Mouse (Mus musculus) midbrain, embryonic 13.5 days (tissue): Measurements from ENCODE around the gene Cacna2d2. TPM values are rescaled to one million over a fixed set of nuclear protein-coding genes. Genes with fewer than 3 reads are reported as not detected.
"Not testable (repeated sequence)": the region's sequence is repeated elsewhere in the genome, so short reads cannot be mapped to it uniquely, and the experiment has no call there.

Source experiments
- ATAC-seq: fragments of 200-750 bp; cut with Nextera tagmentation; 2 replicates; pipeline ENCODE4 v1.8.0; 2017; ENCODE audit warnings: mild to moderate bottlenecking, moderate TSS enrichment, moderate library complexity
- H3K27ac ChIP-seq: fragments of 300-500 bp; sonication (generic); 2 replicates; pipeline ENCODE4 v1.5.1; 2015; ENCODE audit warnings: inconsistent platforms, mild to moderate bottlenecking, moderate library complexity
- H3K27me3 ChIP-seq: fragments of 300-500 bp; sonication (generic); 2 replicates; pipeline ENCODE4 v1.6.1; 2015; ENCODE audit warnings: mild to moderate bottlenecking, inconsistent platforms
- H3K36me3 ChIP-seq: fragments of 300-500 bp; sonication (generic); 2 replicates; pipeline ENCODE4 v1.6.1; 2015; ENCODE audit warnings: mild to moderate bottlenecking, inconsistent platforms
- H3K4me1 ChIP-seq: fragments of 300-500 bp; sonication (generic); replicated peaks from 2 replicates; pipeline ENCODE4 v1.6.1; 2015; ENCODE audit warnings: inconsistent platforms
- H3K4me2 ChIP-seq: fragments of 300-500 bp; sonication (generic); replicated peaks from 2 replicates; pipeline ENCODE4 v1.6.1; 2015; ENCODE audit warnings: moderate library complexity, mild to moderate bottlenecking, inconsistent platforms
- H3K4me3 ChIP-seq: fragments of 300-500 bp; sonication (generic); replicated peaks from 2 replicates; pipeline ENCODE4 v1.5.1; 2015; ENCODE audit warnings: mild to moderate bottlenecking, inconsistent platforms
- H3K9ac ChIP-seq: fragments of 300-500 bp; sonication (generic); replicated peaks from 2 replicates; pipeline ENCODE4 v1.6.1; 2015; ENCODE audit warnings: mild to moderate bottlenecking, inconsistent platforms
- H3K9me3 ChIP-seq: fragments of 300-500 bp; sonication (generic); 2 replicates; pipeline ENCODE4 v1.6.1; 2016; ENCODE audit warnings: mild to moderate bottlenecking, inconsistent platforms
- WGBS: fragments of 180-500 bp; shearing (Covaris S2); methylation state at CpG from one replicate; pipeline ENCODE4 v1.1.7; 2015; 5-methylcytosine and 5-hydroxymethylcytosine counted together
- polyA plus RNA-seq: library from polyadenylated mRNA; unstranded; fragments of >200 nt; fragmentation: Nextera tagmentation; extraction: Ambion mirVana; gene quantifications from 2 replicates; pipeline ENCODE4 v1.2.1, GENCODE M21; 2015

Cacna2d2 gene
- polyA plus RNA-seq, 1 experiment from 2014 or later, result 7.1 TPM

GRCm38 (mm10) chr9:107551890-107552355 is 152.5 kb downstream of the Cacna2d2 start:
- Histone ChIP-seq H3K36me3 (peaks cover 5% of the 10 kb centered on the region; the same call in 1 of the 2 replicates), H3K4me1 (peaks cover 57% of the 10 kb centered on the region), H3K9ac (peak overlapping the region; percentile 54), H3K27ac (no peak overlapping the region), H3K9me3 (no peaks in the 10 kb centered on the region), H3K4me3 (peak overlapping the region; percentile 30), H3K4me2 (peak overlapping the region; percentile 53), H3K27me3 (peaks cover 61% of the 10 kb centered on the region)
- WGBS, result 7% methylated on average over 8 of the region's 8 CpGs
- ATAC-seq, result no peak

GRCm38 (mm10) chr9:107552690-107553393 is 153.4 kb downstream of the Cacna2d2 start:
- peak overlapping the region; percentile 95; the same call in 1 of the 2 replicates for H3K4me2 ChIP-seq
- no peak overlapping the region for H3K27ac ChIP-seq
- ATAC-seq, result no peak
- H3K27me3 ChIP-seq, result peaks cover 57% of the 10 kb centered on the region
- H3K4me1 ChIP-seq, result peaks cover 51% of the 10 kb centered on the region
- peak overlapping the region; percentile 60; the same call in 1 of the 2 replicates for H3K4me3 ChIP-seq
- H3K9ac ChIP-seq, result no peak overlapping the region
- 79% methylated on average over 5 of the region's 5 CpGs for WGBS
- H3K9me3 ChIP-seq, result no peaks in the 10 kb centered on the region
- peaks cover 14% of the 10 kb centered on the region for H3K36me3 ChIP-seq

- 7% methylated on average over 37 of the region's 37 CpGs for WGBS
- Histone ChIP-seq H3K4me3 (peak overlapping the region; percentile 60), H3K27me3 (peaks cover 48% of the 10 kb centered on the region), H3K4me1 (peaks cover 51% of the 10 kb centered on the region), H3K36me3 (peaks cover 23% of the 10 kb centered on the region), H3K9me3 (no peaks in the 10 kb centered on the region), H3K9ac (peak overlapping the region; percentile 74), H3K27ac (peak overlapping the region; percentile 82), H3K4me2 (peak overlapping the region; percentile 95)
- peak; percentile 26 for ATAC-seq
Measured at GRCm38 (mm10) chr9:107553541-107554318, 154.3 kb downstream of the Cacna2d2 start.

- Histone ChIP-seq H3K4me1 (peaks cover 51% of the 10 kb centered on the region), H3K4me3 (peak overlapping the region; percentile 60), H3K9me3 (no peaks in the 10 kb centered on the region), H3K9ac (peak overlapping the region; percentile 81), H3K27me3 (peaks cover 41% of the 10 kb centered on the region), H3K36me3 (peaks cover 30% of the 10 kb centered on the region), H3K27ac (peak overlapping the region; percentile 84), H3K4me2 (peak overlapping the region; percentile 95)
- ATAC-seq, result peak; percentile 95
- WGBS, result under 1% methylated on average over 53 of the region's 53 CpGs
Measured at GRCm38 (mm10) chr9:107554319-107554825, 155.0 kb downstream of the Cacna2d2 start.

- ATAC-seq, result peak; percentile 55
Measured at GRCm38 (mm10) chr9:107555031-107555457, 155.6 kb downstream of the Cacna2d2 start.

GRCm38 (mm10) chr9:107555701-107556100 is 156.3 kb downstream of the Cacna2d2 start:
- Histone ChIP-seq H3K36me3 (peaks cover 43% of the 10 kb centered on the region), H3K4me2 (peak overlapping the region; percentile 95), H3K27ac (no peak overlapping the region), H3K4me3 (peak overlapping the region; percentile 60), H3K9me3 (no peaks in the 10 kb centered on the region), H3K4me1 (peaks cover 49% of the 10 kb centered on the region), H3K9ac (peak overlapping the region; percentile 81), H3K27me3 (peaks cover 28% of the 10 kb centered on the region)
- WGBS, result 49% methylated on average over 2 of the region's 2 CpGs
- ATAC-seq, result no peak

More at GRCm38 (mm10) chr9:107555031-107555457, 155.6 kb downstream of the Cacna2d2 start:
- Histone ChIP-seq H3K4me3 (peak overlapping the region; percentile 60), H3K4me1 (peaks cover 51% of the 10 kb centered on the region), H3K9me3 (no peaks in the 10 kb centered on the region), H3K27me3 (peaks cover 35% of the 10 kb centered on the region), H3K27ac (peak overlapping the region; percentile 84), H3K4me2 (peak overlapping the region; percentile 95), H3K36me3 (peaks cover 36% of the 10 kb centered on the region), H3K9ac (peak overlapping the region; percentile 81)
- WGBS, result under 1% methylated on average over 23 of the region's 23 CpGs

GRCm38 (mm10) chr9:107556346-107556745 is 156.9 kb downstream of the Cacna2d2 start:
- WGBS, result 84% methylated on average over 3 of the region's 3 CpGs

GRCm38 (mm10) chr9:107563029-107563581 is 163.7 kb downstream of the Cacna2d2 start, which contains the start of gene Tusc2:
Gene Tusc2 (plus strand): TSS chr9:107563255.
- Histone ChIP-seq H3K27me3 (no peaks in the 10 kb centered on the region), H3K27ac (peak within 1 kb of the TSS; percentile 73), H3K9ac (peak within 1 kb of the TSS; percentile 92), H3K4me2 (peak within 1 kb of the TSS; percentile 79), H3K36me3 (peaks cover 67% of the 10 kb centered on the region), H3K9me3 (no peaks in the 10 kb centered on the region), H3K4me1 (peaks cover 44% of the 10 kb centered on the region), H3K4me3 (peak within 1 kb of the TSS; percentile 90)
- peak; percentile 99 for ATAC-seq
- WGBS, result 0% methylated on average over 44 of the region's 46 CpGs

More at GRCm38 (mm10) chr9:107556346-107556745, 156.9 kb downstream of the Cacna2d2 start:
- H3K27ac ChIP-seq, result no peak overlapping the region
- H3K4me1 ChIP-seq, result peaks cover 42% of the 10 kb centered on the region
- no peaks in the 10 kb centered on the region for H3K9me3 ChIP-seq
- H3K27me3 ChIP-seq, result peaks cover 22% of the 10 kb centered on the region
- peak overlapping the region; percentile 60 for H3K4me3 ChIP-seq
- peaks cover 49% of the 10 kb centered on the region for H3K36me3 ChIP-seq
- peak overlapping the region; percentile 95 for H3K4me2 ChIP-seq
- 0 out of 2 replicates have a peak overlapping the region, but pooled peaks have one; percentile 39 for H3K9ac ChIP-seq
- ATAC-seq, result no peak

GRCm38 (mm10) chr9:107565556-107565955 is 166.1 kb downstream of the Cacna2d2 start:
- H3K27ac ChIP-seq, ATAC-seq, H3K9me3 ChIP-seq, H3K27me3 ChIP-seq, H3K4me2 ChIP-seq, H3K9ac ChIP-seq: not testable (repeated sequence)
- 0 out of 2 replicates have a peak overlapping the region, but pooled peaks have one; percentile 5 for H3K4me3 ChIP-seq
- peaks cover 55% of the 10 kb centered on the region for H3K4me1 ChIP-seq
- WGBS, result 52% methylated on average over 5 of the region's 5 CpGs
- H3K36me3 ChIP-seq, result peaks cover 46% of the 10 kb centered on the region

- Histone ChIP-seq H3K4me3 (no peak overlapping the region), H3K4me1 (peaks cover 61% of the 10 kb centered on the region), H3K4me2 (0 out of 2 replicates have a peak overlapping the region, but pooled peaks have one; percentile 9)
Measured at GRCm38 (mm10) chr9:107566041-107566709, 166.8 kb downstream of the Cacna2d2 start.

GRCm38 (mm10) chr9:107566855-107567254 is 167.4 kb downstream of the Cacna2d2 start:
- H3K27ac ChIP-seq, result peak overlapping the region; percentile 35; the same call in 1 of the 2 replicates
- H3K4me2 ChIP-seq, result peak overlapping the region; percentile 96; the same call in 1 of the 2 replicates
- 0 out of 2 replicates have a peak overlapping the region, but pooled peaks have one; percentile 96 for H3K9ac ChIP-seq
- peaks cover 46% of the 10 kb centered on the region for H3K36me3 ChIP-seq
- H3K4me3 ChIP-seq, result no peak overlapping the region
- H3K9me3 ChIP-seq, result no peaks in the 10 kb centered on the region
- H3K4me1 ChIP-seq, result peaks cover 68% of the 10 kb centered on the region
- H3K27me3 ChIP-seq, result no peaks in the 10 kb centered on the region
- no peak for ATAC-seq
- WGBS, result 63% methylated on average over 3 of the region's 3 CpGs

More at GRCm38 (mm10) chr9:107566041-107566709, 166.8 kb downstream of the Cacna2d2 start:
- no peaks in the 10 kb centered on the region for H3K9me3 ChIP-seq
- no peak for ATAC-seq
- H3K27ac ChIP-seq, result peak overlapping the region; percentile 35; the same call in 1 of the 2 replicates
- no peaks in the 10 kb centered on the region for H3K27me3 ChIP-seq
- H3K9ac ChIP-seq, result no peak overlapping the region
- 62% methylated on average over 15 of the region's 15 CpGs for WGBS
- peaks cover 46% of the 10 kb centered on the region for H3K36me3 ChIP-seq
